Mouse (Mus musculus): ENCODE measurements around the gene Chrna9. TPM values are rescaled to one million over a fixed set of nuclear protein-coding genes. Genes with fewer than 3 reads are reported as not detected.

Gene Chrna9
- total RNA-seq, 2 experiments from 2014 or later = 25.6 to 32.2 TPM

DNA sequence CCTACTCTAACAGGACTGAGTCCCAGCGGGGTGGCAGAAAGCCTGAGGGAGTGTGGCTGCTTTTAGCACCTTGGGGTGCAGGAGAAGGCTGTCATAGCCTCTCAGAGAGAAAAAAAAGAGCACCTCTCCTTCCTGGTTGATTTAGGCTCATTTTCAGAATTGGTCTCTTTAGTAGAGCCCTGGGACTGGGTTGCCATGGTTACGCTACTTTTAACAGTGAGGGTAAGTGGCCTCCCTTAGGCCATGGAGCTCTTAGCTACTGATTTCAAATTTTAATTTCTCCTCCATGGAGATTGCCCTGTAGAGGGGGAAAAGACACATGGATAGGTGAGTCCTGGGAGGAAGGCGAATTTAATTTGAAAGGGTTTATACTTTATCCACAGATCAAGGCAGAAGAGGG lies 16.1 kb upstream of the Chrna9 start:
- no peak for DNase-seq (ENCODE audit: low spot score in 2 of 2)

GRCm38 (mm10) chr5:65919326-65919725 lies 15.4 kb upstream of the Chrna9 start:
- DNase-seq (ENCODE audit: low spot score in 2 of 2) = no peak

- no peak for DNase-seq (ENCODE audit: low spot score in 2 of 2)
Observed at GRCm38 (mm10) chr5:65919904-65920303, 14.8 kb upstream of the Chrna9 start.

GRCm38 (mm10) chr5:65920701-65921426 lies 13.9 kb upstream of the Chrna9 start:
- DNase-seq (ENCODE audit: low spot score in 2 of 2) = no peak

DNA sequence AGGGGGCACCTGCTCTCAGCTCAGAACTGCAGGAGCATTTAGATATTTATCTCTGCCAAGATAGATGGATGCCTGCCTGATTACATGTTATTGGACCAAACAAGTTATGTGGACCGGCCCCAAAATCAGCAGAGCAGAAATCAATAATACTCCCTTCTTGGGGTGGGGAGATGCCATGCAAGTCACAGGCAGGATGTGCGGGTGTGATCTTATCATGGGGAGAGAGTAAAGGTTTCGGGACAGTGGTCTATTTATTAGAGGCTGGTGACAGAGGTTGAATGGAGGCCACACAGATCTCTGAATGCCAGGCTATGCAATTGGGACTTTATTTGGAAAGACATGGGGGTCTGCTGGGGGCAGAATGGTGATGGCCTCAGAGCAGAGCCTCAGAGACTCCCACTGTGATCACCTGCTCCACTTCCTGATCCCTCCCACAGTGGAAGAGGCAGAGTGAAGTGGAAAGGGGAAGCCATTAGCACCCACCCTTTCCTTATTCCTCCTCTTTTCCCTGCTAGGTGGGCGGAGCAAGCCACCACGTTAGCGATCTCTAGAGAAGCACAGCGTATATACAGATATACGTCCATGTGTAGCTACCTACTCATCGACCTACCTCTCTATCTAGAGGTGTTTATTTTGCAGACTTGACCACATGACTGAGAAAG lies 13.1 kb upstream of the Chrna9 start:
- no peak for DNase-seq (ENCODE audit: low spot score in 2 of 2)

DNA sequence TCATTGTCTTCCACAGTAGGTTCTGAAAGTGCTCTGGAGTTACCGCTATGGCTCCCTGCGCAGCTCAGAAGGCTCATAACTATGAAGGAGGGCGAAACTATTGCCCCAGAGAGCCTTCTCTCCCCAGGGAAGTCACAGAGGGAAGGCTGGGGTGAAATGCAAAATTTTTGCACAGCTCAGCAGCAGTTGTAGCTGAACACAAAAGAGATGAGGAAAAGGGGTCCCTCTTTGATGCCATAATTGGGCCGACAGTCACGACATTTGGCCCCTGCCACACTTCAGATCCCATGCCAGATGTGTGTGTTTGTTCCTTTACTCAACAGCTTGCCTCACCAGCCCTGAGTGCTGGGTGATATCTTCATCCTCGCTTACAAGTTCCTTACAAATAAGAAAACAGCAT lies 8.1 kb upstream of the Chrna9 start:
- no peak for DNase-seq (ENCODE audit: low spot score in 2 of 2)

- no peak for DNase-seq (ENCODE audit: low spot score in 2 of 2)
Observed at GRCm38 (mm10) chr5:65929162-65929561, 5.6 kb upstream of the Chrna9 start.

DNA sequence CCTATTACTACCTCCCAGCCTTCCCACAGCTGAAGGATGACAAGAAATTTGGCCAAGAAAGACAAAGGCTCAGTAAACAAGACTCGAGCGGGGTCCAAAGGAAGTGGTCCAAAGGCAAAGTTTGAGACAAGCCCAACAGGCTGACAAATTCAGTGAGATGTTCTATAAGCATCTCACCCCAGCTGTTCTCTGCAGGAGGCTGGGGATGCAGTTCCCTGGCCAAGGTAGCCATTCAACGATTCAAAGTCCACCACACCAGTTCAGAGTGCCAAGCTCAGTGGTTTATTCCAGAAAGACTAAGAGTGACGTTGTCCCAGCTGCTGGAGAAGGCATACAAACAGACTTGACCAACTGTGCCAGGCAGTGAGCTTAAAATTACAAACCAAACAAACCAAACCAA lies 4.5 kb upstream of the Chrna9 start:
- DNase-seq (ENCODE audit: low spot score in 2 of 2) = no peak

DNA sequence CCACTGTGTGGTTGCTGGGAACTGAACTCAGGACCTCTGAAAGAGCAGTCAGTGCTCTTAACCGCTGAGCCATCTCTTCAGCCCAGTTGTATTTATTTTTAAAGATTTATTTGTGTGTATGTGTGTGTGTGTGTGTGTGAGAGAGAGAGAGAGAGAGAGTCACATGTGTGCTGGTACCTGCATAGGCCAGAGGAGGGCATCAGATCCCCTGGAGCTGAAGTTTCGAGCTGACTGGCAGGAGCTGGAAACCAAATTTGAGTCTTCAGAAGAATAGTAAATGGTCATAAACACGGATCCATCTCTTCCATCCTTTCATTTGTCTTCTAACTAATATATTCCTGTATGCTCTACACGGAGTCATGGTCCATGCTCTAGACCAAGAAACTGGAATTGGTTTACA lies 1.5 kb upstream of the Chrna9 start:
- DNase-seq (ENCODE audit: low spot score in 2 of 2) = no peak

GRCm38 (mm10) chr5:65933764-65934163 lies 957 bp upstream of the Chrna9 start:
- DNase-seq (ENCODE audit: low spot score in 2 of 2) = no peak

DNA sequence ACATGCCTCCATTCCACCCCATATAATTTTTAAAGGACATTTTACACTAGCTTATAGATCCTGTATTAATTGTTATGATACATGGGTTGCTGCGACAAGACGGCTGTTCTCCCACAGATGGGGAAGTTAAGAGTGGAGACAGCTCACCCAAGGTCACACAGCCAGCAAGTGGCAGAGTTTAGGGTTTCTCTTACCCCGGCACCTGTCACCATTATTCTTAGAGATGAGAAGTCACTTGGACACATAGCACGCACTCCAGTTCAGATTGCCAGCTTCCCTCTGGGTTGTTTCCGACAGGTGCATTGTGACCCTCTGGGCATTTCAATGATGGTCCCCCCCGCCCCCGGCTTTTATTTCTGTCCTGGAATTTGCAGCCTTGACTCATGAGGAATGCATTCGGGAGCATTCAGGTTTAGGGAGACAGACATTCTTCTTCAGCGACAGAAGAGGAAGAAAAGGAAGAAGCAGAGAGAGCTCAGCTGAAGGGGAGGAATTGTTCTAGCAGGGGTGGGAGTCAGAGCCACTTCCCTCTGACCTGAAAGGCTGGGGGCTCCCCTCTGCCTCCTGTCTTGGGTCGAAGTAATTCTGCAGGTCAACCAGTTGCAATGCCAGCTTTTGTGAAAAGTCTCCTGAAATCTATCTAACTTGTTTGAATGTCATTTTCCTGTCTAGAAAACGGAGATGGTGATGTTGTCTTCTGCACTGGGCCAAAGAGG lies 2.4 kb downstream of the Chrna9 start:
- DNase-seq (ENCODE audit: low spot score in 2 of 2) = peak in 1 of 2 experiments; percentile 31

GRCm38 (mm10) chr5:65937998-65938715 lies 3.4 kb downstream of the Chrna9 start:
- DNase-seq (ENCODE audit: low spot score in 2 of 2) = peak; percentile 69 to 80

DNA sequence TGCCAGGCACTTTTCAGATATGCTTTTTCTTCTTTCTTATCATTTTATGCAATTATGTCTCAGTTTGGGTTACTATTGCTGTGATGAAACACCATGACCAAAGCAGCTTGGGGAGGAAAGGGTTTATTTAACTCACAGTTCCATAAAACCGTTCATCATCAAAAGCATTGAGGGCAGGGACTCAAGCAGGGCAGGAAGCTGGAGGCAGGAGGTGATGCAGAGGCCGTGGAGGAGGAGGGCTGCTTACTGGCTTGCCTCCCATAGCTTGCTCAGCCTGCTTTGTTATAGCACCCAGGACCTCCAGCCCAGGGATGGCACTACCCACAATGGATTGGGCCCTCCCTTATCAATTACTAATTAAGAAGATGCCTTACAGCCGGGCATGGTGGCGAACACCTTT lies 6.4 kb downstream of the Chrna9 start:
- no peak for DNase-seq (ENCODE audit: low spot score in 2 of 2)

- DNase-seq (ENCODE audit: low spot score in 2 of 2) = no peak
Observed at GRCm38 (mm10) chr5:65949822-65950221, 15.1 kb downstream of the Chrna9 start.

GRCm38 (mm10) chr5:65950236-65950635 lies 15.5 kb downstream of the Chrna9 start:
- no peak for DNase-seq (ENCODE audit: low spot score in 2 of 2)

DNA sequence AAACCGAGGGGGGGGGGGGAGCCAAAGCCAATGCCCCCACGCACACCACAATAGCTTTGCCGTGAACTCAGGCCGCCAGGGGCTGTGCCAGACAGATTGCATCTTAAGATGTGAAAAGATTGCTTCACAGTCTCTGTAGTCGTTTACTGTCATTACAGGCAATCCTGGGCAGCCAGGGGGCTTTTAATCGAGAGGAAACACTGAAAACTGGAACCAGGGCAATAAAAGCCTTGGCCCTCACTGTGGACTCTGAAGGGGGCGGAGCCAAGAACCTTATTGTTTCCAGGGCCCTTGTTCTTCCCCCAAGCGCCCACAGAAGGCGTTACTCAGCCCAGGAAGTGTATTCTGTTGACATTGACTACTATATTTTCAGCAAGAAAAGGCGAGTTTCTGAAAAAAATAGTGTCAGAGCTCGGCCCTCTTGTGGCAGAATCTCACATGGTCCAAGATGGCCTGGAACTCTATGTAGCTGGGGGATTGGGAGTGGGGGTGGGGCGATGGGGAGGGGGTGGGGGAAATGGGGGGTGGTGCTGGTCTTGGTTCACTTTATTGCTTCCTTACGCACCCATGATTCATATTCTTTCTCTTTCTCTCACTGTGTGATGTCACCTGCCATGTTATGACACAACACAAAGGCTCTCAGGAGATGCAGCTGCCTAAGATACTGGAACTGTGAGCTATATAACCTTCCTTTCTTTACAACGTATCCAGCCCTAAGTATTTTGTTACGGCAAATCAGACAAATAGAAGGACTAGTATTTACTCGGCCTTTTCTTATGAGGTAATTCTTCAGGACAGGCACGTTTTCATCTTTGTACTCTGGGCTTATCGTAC lies 16.2 kb downstream of the Chrna9 start:
- peak in 1 of 2 experiments; percentile 37 for DNase-seq (ENCODE audit: low spot score in 2 of 2)

DNA sequence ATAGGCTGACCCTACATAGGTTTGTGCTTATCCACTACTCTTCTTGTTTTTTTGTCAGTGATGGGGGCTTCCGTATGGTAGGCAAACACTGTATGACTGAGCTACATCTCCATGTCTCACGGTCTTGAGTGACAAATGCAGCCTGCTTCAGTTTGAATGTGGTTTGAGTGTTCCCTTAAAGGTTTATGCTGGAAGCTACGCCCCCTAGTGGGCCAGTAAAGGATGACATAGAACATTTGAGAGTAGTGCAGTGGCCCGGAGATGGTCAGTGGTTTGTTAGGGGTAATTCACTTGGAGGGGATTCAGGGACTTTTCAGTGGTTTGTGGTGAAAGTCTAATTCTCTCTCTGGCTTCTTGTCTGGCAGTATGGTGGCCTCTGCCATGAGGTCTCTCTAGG lies 16.8 kb downstream of the Chrna9 start:
- no peak for DNase-seq (ENCODE audit: low spot score in 2 of 2)

DNA sequence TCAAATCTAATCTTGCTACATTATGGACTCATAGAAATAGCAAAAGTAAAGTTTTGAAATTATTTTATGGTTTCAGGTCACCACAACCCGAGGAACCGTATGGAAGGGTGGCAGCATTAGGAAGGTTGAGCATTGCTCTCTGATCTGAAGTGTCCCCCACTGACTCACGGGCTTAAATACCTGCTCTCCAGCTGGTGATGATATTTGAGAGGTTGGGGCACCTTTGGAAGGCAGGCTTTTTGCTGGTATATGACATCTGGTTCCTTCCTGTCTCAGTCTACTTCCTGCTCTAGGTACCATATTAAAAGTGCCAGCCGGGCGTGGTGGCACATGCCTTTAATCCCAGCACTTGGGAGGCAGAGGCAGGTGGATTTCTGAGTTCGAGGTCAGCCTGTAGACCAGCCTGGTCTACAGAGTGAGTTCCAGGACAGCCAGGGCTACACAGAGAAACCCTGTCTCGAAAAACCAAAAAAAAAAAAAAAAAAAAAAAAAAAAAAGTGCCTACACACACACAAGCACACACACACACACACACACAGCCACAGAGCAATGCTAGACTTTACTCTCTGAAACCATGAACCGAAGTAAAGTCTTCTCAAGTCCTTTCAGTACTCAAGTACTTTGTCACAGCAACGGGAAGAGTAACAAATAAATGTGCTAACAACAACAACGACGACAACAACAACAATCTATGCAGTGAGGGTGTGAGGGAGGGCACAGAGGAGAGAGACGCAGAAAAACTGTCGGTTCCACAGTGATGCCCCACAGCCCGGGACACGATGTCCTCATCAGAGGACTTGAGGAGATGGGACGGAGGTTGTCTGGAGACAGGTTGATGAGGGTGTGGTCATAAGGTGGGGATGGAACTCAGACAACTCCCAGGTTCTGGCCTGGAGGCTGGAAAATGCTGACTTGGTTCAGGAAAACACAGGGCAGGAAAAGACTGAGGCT lies 19.7 kb downstream of the Chrna9 start:
- no peak for DNase-seq (ENCODE audit: low spot score in 2 of 2)

- peak; percentile 50 to 75 for DNase-seq (ENCODE audit: low spot score in 2 of 2)
Observed at GRCm38 (mm10) chr5:65955343-65956143, 20.8 kb downstream of the Chrna9 start.
